Mouse (Mus musculus): ENCODE measurements around the gene Lyplal1.

GRCm38 (mm10) chr1:186116701-186117488 is at the start of gene Lyplal1:
- no peak for TF ChIP-seq CTCF (IDR thresholded peaks at IDR 0.05; ENCODE audit: borderline replicate concordance, insufficient read depth, low read depth, low read length)
- peak; percentile 97 for TF ChIP-seq POLR2A (IDR thresholded peaks at IDR 0.05; ENCODE audit: borderline replicate concordance, insufficient read depth, low read length)
